Mouse (Mus musculus): Measurements from ENCODE around the gene Gm20388. TPM values are rescaled to one million over a fixed set of nuclear protein-coding genes. Genes with fewer than 3 reads are reported as not detected.
"Not testable (repeated sequence)": the region's sequence is repeated elsewhere in the genome, so short reads cannot be mapped to it uniquely, and the experiment has no call there.

Gene Gm20388
- polyA plus RNA-seq, 1 experiment from 2014 or later: 12.4 TPM

DNA sequence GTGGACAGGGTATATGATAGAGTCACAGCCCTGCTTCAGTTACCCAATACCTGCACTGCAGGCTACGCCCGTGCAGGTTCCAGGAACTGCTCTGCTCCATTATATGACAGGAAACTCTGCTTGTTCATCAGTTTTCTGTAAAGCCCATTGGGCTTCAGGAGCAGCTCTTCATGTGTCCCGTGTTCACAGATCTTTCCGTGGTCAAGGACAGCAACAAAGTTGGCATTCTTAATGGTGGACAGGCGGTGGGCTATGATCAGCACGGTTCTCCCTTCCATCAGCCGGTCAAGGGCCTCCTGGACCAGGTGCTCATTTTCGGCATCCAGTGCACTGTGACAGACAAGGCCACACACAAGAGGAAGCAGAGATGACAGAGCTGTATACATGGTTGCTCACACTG, 4043.6 kb downstream of the Gm20388 start:
- no peaks in the 10 kb centered on the region for H3K9me3 ChIP-seq (ENCODE audit: control insufficient read depth, low read length)

GRCm38 (mm10) chr8:123958130-123958529, 4047.5 kb downstream of the Gm20388 start:
- Histone ChIP-seq H3K9ac (ENCODE audit: low read depth, low read length) (no peak overlapping the region), H3K9me3 (ENCODE audit: control insufficient read depth, low read length) (no peaks in the 10 kb centered on the region), H3K4me2 (ENCODE audit: low read length) (no peak overlapping the region), H3K27ac (ENCODE audit: low read depth, low read length) (no peak overlapping the region), H3K36me3 (ENCODE audit: control insufficient read depth, insufficient read depth, low read length) (peaks cover 47% of the 10 kb centered on the region), H3K27me3 (replicated peaks; ENCODE audit: control insufficient read depth, insufficient read depth, low read length) (no peaks in the 10 kb centered on the region), H3K4me3 (ENCODE audit: low read length) (no peak overlapping the region), H3K4me1 (ENCODE audit: control insufficient read depth, insufficient read depth, low read depth, low read length) (no peaks in the 10 kb centered on the region)
- ATAC-seq: no peak
- WGBS: 80% methylated on average over 17 of the region's 17 CpGs

More for the DNA sequence above, 4043.6 kb downstream of the Gm20388 start:
- no peak overlapping the region for H3K9ac ChIP-seq (ENCODE audit: low read depth, low read length)
- peaks cover 39% of the 10 kb centered on the region for H3K36me3 ChIP-seq (ENCODE audit: control insufficient read depth, insufficient read depth, low read length)
- 88% methylated on average over 8 of the region's 8 CpGs for WGBS
- H3K27me3 ChIP-seq (replicated peaks; ENCODE audit: control insufficient read depth, insufficient read depth, low read length): no peaks in the 10 kb centered on the region
- H3K4me1 ChIP-seq (ENCODE audit: control insufficient read depth, insufficient read depth, low read depth, low read length): peaks cover 7% of the 10 kb centered on the region
- H3K4me2 ChIP-seq (ENCODE audit: low read length): no peak overlapping the region
- H3K4me3 ChIP-seq (ENCODE audit: low read length): no peak overlapping the region
- ATAC-seq: no peak
- H3K27ac ChIP-seq (ENCODE audit: low read depth, low read length): no peak overlapping the region

DNA sequence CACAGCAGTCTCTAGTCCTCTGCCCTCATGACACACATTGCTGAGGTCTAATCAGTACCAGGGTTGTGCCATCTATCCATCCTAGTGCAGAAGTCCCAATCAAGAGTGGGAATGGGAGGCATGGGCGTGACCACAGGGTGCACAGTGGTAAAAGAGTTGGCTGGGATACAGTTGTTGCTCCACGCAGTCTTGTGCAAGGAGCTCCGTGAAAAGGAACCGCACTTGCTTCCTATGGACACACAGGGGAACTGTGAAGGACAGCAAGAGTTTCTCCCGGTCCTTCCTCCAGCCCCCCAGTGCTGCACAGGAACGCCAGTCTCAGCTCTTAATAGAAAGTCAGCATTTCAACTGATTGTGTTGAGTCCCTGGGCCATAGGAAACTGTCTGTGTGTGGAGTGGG, 4048.8 kb downstream of the Gm20388 start:
- no peak for ATAC-seq
- WGBS: 92% methylated on average over 6 of the region's 6 CpGs
- H3K9me3 ChIP-seq (ENCODE audit: control insufficient read depth, low read length): no peaks in the 10 kb centered on the region
- no peak overlapping the region for H3K4me2 ChIP-seq (ENCODE audit: low read length)
- H3K4me3 ChIP-seq (ENCODE audit: low read length): no peak overlapping the region
- no peaks in the 10 kb centered on the region for H3K4me1 ChIP-seq (ENCODE audit: control insufficient read depth, insufficient read depth, low read depth, low read length)
- H3K27me3 ChIP-seq (replicated peaks; ENCODE audit: control insufficient read depth, insufficient read depth, low read length): no peaks in the 10 kb centered on the region
- H3K36me3 ChIP-seq (ENCODE audit: control insufficient read depth, insufficient read depth, low read length): peaks cover 38% of the 10 kb centered on the region
- H3K27ac ChIP-seq (ENCODE audit: low read depth, low read length): no peak overlapping the region
- H3K9ac ChIP-seq (ENCODE audit: low read depth, low read length): no peak overlapping the region

DNA sequence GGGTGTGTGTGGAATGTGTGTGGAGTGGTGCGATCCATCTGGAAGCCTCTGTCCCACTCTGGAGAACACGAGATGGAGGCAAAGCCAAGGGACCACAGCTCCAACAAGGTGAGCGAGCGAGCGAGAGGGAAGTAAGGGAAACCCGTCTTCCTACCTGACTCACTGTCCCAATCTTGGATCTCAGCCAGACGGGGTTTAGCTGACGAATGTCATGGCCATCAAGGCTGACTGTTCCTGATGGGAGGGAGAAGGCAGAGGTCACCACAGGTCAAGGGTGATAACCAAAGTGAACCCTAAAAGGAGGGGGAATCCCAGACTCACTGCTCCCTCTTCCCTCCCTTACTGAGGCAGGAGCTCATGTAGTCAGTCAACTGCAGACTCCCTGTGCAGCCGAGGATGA, 4049.4 kb downstream of the Gm20388 start:
- no peak overlapping the region for H3K4me3 ChIP-seq (ENCODE audit: low read length)
- no peaks in the 10 kb centered on the region for H3K4me1 ChIP-seq (ENCODE audit: control insufficient read depth, insufficient read depth, low read depth, low read length)
- no peaks in the 10 kb centered on the region for H3K9me3 ChIP-seq (ENCODE audit: control insufficient read depth, low read length)
- no peaks in the 10 kb centered on the region for H3K27me3 ChIP-seq (replicated peaks; ENCODE audit: control insufficient read depth, insufficient read depth, low read length)
- peaks cover 33% of the 10 kb centered on the region for H3K36me3 ChIP-seq (ENCODE audit: control insufficient read depth, insufficient read depth, low read length)
- WGBS: 89% methylated on average over 9 of the region's 9 CpGs
- no peak overlapping the region for H3K9ac ChIP-seq (ENCODE audit: low read depth, low read length)
- no peak for ATAC-seq
- H3K4me2 ChIP-seq (ENCODE audit: low read length): no peak overlapping the region
- no peak overlapping the region for H3K27ac ChIP-seq (ENCODE audit: low read depth, low read length)

DNA sequence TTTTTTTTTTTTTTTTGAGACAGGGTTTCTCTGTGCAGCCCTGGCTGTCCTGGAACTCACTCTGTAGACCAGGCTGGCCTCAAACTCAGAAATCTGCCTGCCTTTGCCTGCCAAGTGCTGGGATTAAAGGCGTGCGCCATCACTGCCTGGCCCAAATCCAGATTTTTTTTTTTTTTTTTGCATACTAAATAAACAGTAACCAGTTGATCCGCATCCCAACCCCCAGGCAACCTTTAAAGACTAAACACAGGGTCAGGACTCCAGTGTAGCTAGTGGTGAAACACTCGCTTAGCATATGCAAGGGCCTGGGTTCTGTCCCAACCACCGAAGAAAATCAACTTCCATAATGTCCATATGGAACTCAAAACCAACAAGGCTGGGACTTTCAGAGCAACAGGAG, 4049.9 kb downstream of the Gm20388 start:
- not testable (repeated sequence) for H3K9me3 ChIP-seq (ENCODE audit: control insufficient read depth, low read length); H3K4me1 ChIP-seq (ENCODE audit: control insufficient read depth, insufficient read depth, low read depth, low read length); H3K27me3 ChIP-seq (replicated peaks; ENCODE audit: control insufficient read depth, insufficient read depth, low read length); H3K27ac ChIP-seq (ENCODE audit: low read depth, low read length); ATAC-seq; H3K4me3 ChIP-seq (ENCODE audit: low read length); H3K9ac ChIP-seq (ENCODE audit: low read depth, low read length); H3K4me2 ChIP-seq (ENCODE audit: low read length)
- H3K36me3 ChIP-seq (ENCODE audit: control insufficient read depth, insufficient read depth, low read length): peaks cover 31% of the 10 kb centered on the region
- 73% methylated on average over 5 of the region's 5 CpGs for WGBS

GRCm38 (mm10) chr8:123961371-123961770, 4050.7 kb downstream of the Gm20388 start:
- no peaks in the 10 kb centered on the region for H3K9me3 ChIP-seq (ENCODE audit: control insufficient read depth, low read length)
- no peak overlapping the region for H3K4me3 ChIP-seq (ENCODE audit: low read length)
- ATAC-seq: no peak
- no peaks in the 10 kb centered on the region for H3K4me1 ChIP-seq (ENCODE audit: control insufficient read depth, insufficient read depth, low read depth, low read length)
- no peaks in the 10 kb centered on the region for H3K27me3 ChIP-seq (replicated peaks; ENCODE audit: control insufficient read depth, insufficient read depth, low read length)
- no peak overlapping the region for H3K27ac ChIP-seq (ENCODE audit: low read depth, low read length)
- peaks cover 28% of the 10 kb centered on the region for H3K36me3 ChIP-seq (ENCODE audit: control insufficient read depth, insufficient read depth, low read length)
- WGBS: 80% methylated on average over 1 of the region's 1 CpGs
- H3K9ac ChIP-seq (ENCODE audit: low read depth, low read length): no peak overlapping the region
- H3K4me2 ChIP-seq (ENCODE audit: low read length): no peak overlapping the region

- H3K4me1 ChIP-seq (ENCODE audit: control insufficient read depth, insufficient read depth, low read depth, low read length): no peaks in the 10 kb centered on the region
- H3K9ac ChIP-seq (ENCODE audit: low read depth, low read length): no peak overlapping the region
- no peak overlapping the region for H3K4me2 ChIP-seq (ENCODE audit: low read length)
- H3K9me3 ChIP-seq (ENCODE audit: control insufficient read depth, low read length): no peaks in the 10 kb centered on the region
- H3K27ac ChIP-seq (ENCODE audit: low read depth, low read length): no peak overlapping the region
- no peak overlapping the region for H3K4me3 ChIP-seq (ENCODE audit: low read length)
- no peaks in the 10 kb centered on the region for H3K27me3 ChIP-seq (replicated peaks; ENCODE audit: control insufficient read depth, insufficient read depth, low read length)
- ATAC-seq: no peak
- WGBS: 62% methylated on average over 2 of the region's 2 CpGs
- H3K36me3 ChIP-seq (ENCODE audit: control insufficient read depth, insufficient read depth, low read length): peaks cover 8% of the 10 kb centered on the region
Observed at GRCm38 (mm10) chr8:123966896-123967295, 4056.3 kb downstream of the Gm20388 start.

GRCm38 (mm10) chr8:123973495-123973894, 4062.9 kb downstream of the Gm20388 start:
- no peak overlapping the region for H3K4me2 ChIP-seq (ENCODE audit: low read length)
- no peaks in the 10 kb centered on the region; the same call in none of the 2 replicates for H3K36me3 ChIP-seq (ENCODE audit: control insufficient read depth, insufficient read depth, low read length)
- no peak overlapping the region for H3K9ac ChIP-seq (ENCODE audit: low read depth, low read length)
- no peak overlapping the region for H3K4me3 ChIP-seq (ENCODE audit: low read length)
- no peaks in the 10 kb centered on the region for H3K4me1 ChIP-seq (ENCODE audit: control insufficient read depth, insufficient read depth, low read depth, low read length)
- H3K27ac ChIP-seq (ENCODE audit: low read depth, low read length): no peak overlapping the region
- WGBS: 64% methylated on average over 1 of the region's 1 CpGs
- no peaks in the 10 kb centered on the region for H3K9me3 ChIP-seq (ENCODE audit: control insufficient read depth, low read length)
- ATAC-seq: no peak
- H3K27me3 ChIP-seq (replicated peaks; ENCODE audit: control insufficient read depth, insufficient read depth, low read length): no peaks in the 10 kb centered on the region

- no peak for ATAC-seq
- 84% methylated on average over 4 of the region's 4 CpGs for WGBS
- Histone ChIP-seq H3K27ac (ENCODE audit: low read depth, low read length) (no peak overlapping the region), H3K9me3 (ENCODE audit: control insufficient read depth, low read length) (no peaks in the 10 kb centered on the region), H3K4me1 (ENCODE audit: control insufficient read depth, insufficient read depth, low read depth, low read length) (peaks cover 13% of the 10 kb centered on the region), H3K9ac (ENCODE audit: low read depth, low read length) (no peak overlapping the region), H3K36me3 (ENCODE audit: control insufficient read depth, insufficient read depth, low read length) (no peaks in the 10 kb centered on the region), H3K4me2 (ENCODE audit: low read length) (no peak overlapping the region), H3K27me3 (replicated peaks; ENCODE audit: control insufficient read depth, insufficient read depth, low read length) (no peaks in the 10 kb centered on the region), H3K4me3 (ENCODE audit: low read length) (no peak overlapping the region)
Observed at GRCm38 (mm10) chr8:123977499-123977898, 4066.9 kb downstream of the Gm20388 start.
